Mouse (Mus musculus): ENCODE measurements at regions not wholly inside any gene's neighbourhood (a gene's known extent, or its start where the extent isn't known, plus 50 kb on each side); places are given as distances from the start of the nearest gene placed in this dataset.

DNA sequence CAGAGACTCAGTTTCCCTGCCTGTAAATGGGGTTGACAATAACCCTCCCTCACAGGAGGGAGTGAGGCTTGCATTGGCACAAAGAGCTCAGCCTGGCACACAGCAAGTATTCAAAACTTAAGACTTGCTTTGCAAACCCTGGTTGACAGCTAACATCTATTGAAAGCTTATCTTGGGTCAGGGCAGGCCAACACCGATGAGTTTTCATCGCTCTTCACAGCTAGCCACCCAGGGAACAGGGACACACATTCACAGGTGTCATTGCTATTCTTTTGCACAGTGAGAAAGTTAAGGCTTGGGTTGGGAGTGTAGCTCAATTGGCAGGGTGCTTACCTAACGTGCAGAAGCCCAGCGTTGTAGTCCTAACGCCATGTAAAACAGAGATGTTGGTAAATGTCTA is 86.5 kb upstream of the Ptpn1 start:
- TF ChIP-seq CTCF (IDR thresholded peaks at IDR 0.05; ENCODE audit: control insufficient read depth, insufficient read depth, insufficient read length) (no peak), CEBPB (IDR thresholded peaks at IDR 0.05; ENCODE audit: low read depth) (no peak), USF1 (IDR thresholded peaks at IDR 0.05; ENCODE audit: low read depth) (no peak), MYOD1 (IDR thresholded peaks at IDR 0.05; ENCODE audit: control insufficient read depth, insufficient read length, low read depth) (no peak), MAX (IDR thresholded peaks at IDR 0.05) (no peak)

Measured in C2C12 (cell line).